Mouse (Mus musculus) testis, adult 2 months (tissue): ENCODE measurements at regions not wholly inside any gene's neighbourhood (a gene's known extent, or its start where the extent isn't known, plus 50 kb on each side); places are given as distances from the start of the nearest gene placed in this dataset.

Experiments used
- CTCF ChIP-seq: fragments of 200-500 bp; IDR thresholded peaks from 2 replicates; pipeline ENCODE4 v1.5.1; 2012; ENCODE audit warnings: low read depth, mild to moderate bottlenecking, inconsistent platforms, low read length, moderate library complexity; ENCODE audit not compliant: control insufficient read depth, insufficient read depth, insufficient replicate concordance
- POLR2A ChIP-seq: fragments of 200-500 bp; IDR thresholded peaks from 2 replicates; pipeline ENCODE4 v1.6.1; 2012; ENCODE audit warnings: low read depth, mild to moderate bottlenecking, inconsistent platforms, low read length, moderate library complexity; ENCODE audit not compliant: control insufficient read depth

GRCm38 (mm10) chr8:23505216-23505615 lies 1094.1 kb downstream of the Mrps31 start:
- no peak for TF ChIP-seq POLR2A
- TF ChIP-seq CTCF = no peak
